In the genomic region with DNA sequence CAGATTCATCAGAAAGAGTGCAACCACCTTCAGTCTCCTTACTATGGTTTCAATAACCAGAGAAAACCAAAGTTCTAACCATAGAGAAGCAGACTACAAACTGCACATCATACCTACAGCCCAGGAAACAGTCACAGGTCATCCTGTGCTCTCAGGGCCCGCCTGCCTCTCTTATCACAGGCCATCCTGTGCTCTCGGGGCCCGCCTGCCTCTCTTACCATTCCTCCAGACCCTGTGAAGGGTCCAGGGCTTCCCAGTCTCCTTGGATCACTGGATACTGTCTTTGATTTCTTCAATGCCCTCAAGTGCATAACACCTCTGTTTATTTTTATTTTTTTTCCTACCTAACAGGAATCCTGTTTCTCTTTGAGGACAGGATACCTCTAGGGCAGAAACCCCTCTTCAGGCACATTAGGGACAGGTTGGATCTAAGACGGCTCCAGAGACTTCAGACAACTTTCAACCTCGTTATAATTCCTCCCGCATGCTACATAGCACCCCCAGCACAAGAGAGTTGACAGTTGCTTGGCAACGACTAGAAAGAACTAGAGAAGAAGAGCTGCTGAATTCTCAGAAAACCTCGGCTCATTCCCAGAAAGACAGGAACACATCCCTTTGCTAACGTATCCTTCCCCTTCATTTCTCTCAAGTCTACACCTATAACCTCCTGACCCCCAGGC, we compare ENCODE assay signal across 10 mouse cellular contexts.
DNase-seq lines count a peak whose midpoint lies in the region; ATAC-seq lines count a peak whose summit lies in the region.
"Had no signal": no experiment of that assay in that cellular context is flagged by ENCODE, and none has a peak within 500 bp of the region (broad histone marks: within the 10 kb centered on the region; RNA-seq: fewer than 3 reads in every experiment).

No protein-coding gene starts in this region.

- intact Hi-C loops in left cerebral cortex, postnatal 25 days (cut with DNase I): no loop called here

- no peak for ATAC-seq in inflammation-experienced regulatory T-cells, adult 6 months
- ATAC-seq in cerebellum, adult (ENCODE audit: insufficient number of reproducible peaks, low FRiP score, low TSS enrichment): no peak

- peak; percentile 3 for DNase-seq in cerebellum, adult 9-11 months
- DNase-seq in cerebellum, postnatal 14 days: no peak
- peak; percentile 14 to 18 for DNase-seq in right cerebral cortex, adult 2 months (ENCODE audit: low spot score in 2 of 2)
- DNase-seq in right cerebral cortex, postnatal 14 days: no peak
- peak; percentile 38 to 57 for DNase-seq in left cerebral cortex, postnatal 25 days (ENCODE audit: low spot score in 2 of 2)
- DNase-seq in adrenal gland, postnatal 10 days: no peak
- DNase-seq: kidney, adult 2 months; lung, postnatal 14 days had no signal

Comparison
In these comparisons a context has a peak if more than half of its experiments do, and no peak if none do; other contexts are left out.
1. DNase-seq: peak in cerebellum, adult 9-11 months (single experiment), right cerebral cortex, adult 2 months (2 of 2) and left cerebral cortex, postnatal 25 days (2 of 2); none in cerebellum, postnatal 14 days (0 of 2), right cerebral cortex, postnatal 14 days (single experiment) and adrenal gland, postnatal 10 days (single experiment).